Mouse (Mus musculus): ENCODE measurements around the gene Ubash3a. TPM values are rescaled to one million over a fixed set of nuclear protein-coding genes. Genes with fewer than 3 reads are reported as not detected.

Gene Ubash3a
- total and polyA plus RNA-seq, 3 experiments, result 27.6 to 57.4 (median 30.2) TPM

DNA sequence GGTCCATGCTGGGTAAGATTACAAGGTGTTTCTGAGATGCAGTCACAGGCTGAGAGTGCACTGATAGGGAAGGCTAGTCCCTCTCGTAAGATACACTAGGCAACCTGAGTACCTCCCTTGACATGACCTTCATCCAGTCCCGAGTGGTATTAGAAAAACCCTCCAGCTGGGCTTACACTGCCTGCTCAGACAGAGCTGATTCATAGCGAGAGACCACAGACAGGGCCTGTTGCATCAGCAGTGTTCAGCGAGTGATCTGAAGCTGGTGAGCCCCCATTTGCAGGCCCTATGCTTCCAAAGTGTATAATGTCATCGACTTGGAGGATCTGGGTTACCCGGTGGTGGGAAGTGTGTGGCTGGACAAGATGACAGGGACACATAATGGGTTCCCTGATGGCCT lies 42.5 kb upstream of the Ubash3a start, which contains the start of gene Tff1:
Gene Tff1 (minus strand): TSS at position 151 of the 400 bp plus-strand sequence.
- H3K27me3 ChIP-seq (ENCODE audit: control insufficient read depth in 1 of 2, insufficient read depth in 2 of 2, low read length in 2 of 2), result peaks cover 0 to 4% of the 10 kb centered on the region in 2 experiments; a peak in 3 of 4 replicates
- no peak for TF ChIP-seq MXI1 (IDR thresholded peaks at IDR 0.05; ENCODE audit: low read depth, low read length)
- no peak for TF ChIP-seq ZMIZ1 (IDR thresholded peaks at IDR 0.05; ENCODE audit: low read depth, low read length)
- TF ChIP-seq MYC (IDR thresholded peaks at IDR 0.05; ENCODE audit: low read depth, low read length), result no peak
- no peaks in the 10 kb centered on the region for H3K36me3 ChIP-seq (ENCODE audit: control insufficient read depth in 1 of 2, insufficient read depth in 2 of 2, low read length in 2 of 2)
- no peak within 1 kb of the TSS for H3K9ac ChIP-seq (ENCODE audit: control insufficient read depth, low read depth, low read length, poor library complexity, severe bottlenecking)
- no peak within 1 kb of the TSS for H3K27ac ChIP-seq (ENCODE audit: control insufficient read depth, low read depth, low read length)
- H3K79me2 ChIP-seq (ENCODE audit: control insufficient read depth, insufficient read depth, low read length, poor library complexity), result no peaks in the 10 kb centered on the region
- H3K9me3 ChIP-seq (replicated peaks; ENCODE audit: insufficient read depth, low read length), result no peaks in the 10 kb centered on the region
- no peaks in the 10 kb centered on the region for H3K4me1 ChIP-seq (ENCODE audit: control insufficient read depth in 1 of 2, insufficient read depth in 2 of 2, low read length in 2 of 2)
- no peak within 1 kb of the TSS for H3K4me3 ChIP-seq (ENCODE audit: control insufficient read depth in 1 of 2, insufficient read depth in 1 of 2, low read depth in 2 of 2, low read length in 2 of 2)
- no peak for DNase-seq (ENCODE audit: low read depth, low spot score)

DNA sequence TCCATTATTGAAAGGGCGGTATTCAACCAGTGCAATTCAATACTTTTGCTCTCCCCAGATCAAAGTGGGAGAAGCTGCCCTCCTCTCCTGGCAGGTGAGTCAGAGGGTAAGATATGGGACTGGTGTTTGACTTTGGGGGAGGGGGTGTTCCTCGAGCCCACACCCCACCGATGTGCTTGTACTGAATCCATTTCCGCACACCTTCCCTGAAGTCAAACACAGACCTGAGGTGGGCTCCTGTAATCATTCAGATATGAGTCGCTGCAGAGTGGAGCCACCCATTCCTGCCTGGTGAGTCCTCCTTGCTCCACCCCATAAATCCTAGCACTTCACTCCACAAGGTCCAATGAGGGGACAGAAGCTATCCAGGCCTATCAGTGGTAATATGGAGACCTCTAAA lies 37.9 kb upstream of the Ubash3a start:
- no peaks in the 10 kb centered on the region for H3K79me2 ChIP-seq (ENCODE audit: control insufficient read depth, insufficient read depth, low read length, poor library complexity)
- DNase-seq (ENCODE audit: low read depth, low spot score), result no peak
- no peak overlapping the region for H3K4me3 ChIP-seq (ENCODE audit: control insufficient read depth in 1 of 2, insufficient read depth in 1 of 2, low read depth in 2 of 2, low read length in 2 of 2)
- no peaks in the 10 kb centered on the region for H3K9me3 ChIP-seq (replicated peaks; ENCODE audit: insufficient read depth, low read length)
- peaks cover 2 to 4% of the 10 kb centered on the region in 2 experiments for H3K27me3 ChIP-seq (ENCODE audit: control insufficient read depth in 1 of 2, insufficient read depth in 2 of 2, low read length in 2 of 2)
- no peaks in the 10 kb centered on the region for H3K4me1 ChIP-seq (ENCODE audit: control insufficient read depth in 1 of 2, insufficient read depth in 2 of 2, low read length in 2 of 2)
- no peaks in the 10 kb centered on the region for H3K36me3 ChIP-seq (ENCODE audit: control insufficient read depth in 1 of 2, insufficient read depth in 2 of 2, low read length in 2 of 2)
- no peak overlapping the region for H3K9ac ChIP-seq (ENCODE audit: control insufficient read depth, low read depth, low read length, poor library complexity, severe bottlenecking)
- TF ChIP-seq RCOR1 (IDR thresholded peaks at IDR 0.05; ENCODE audit: low read depth, low read length) (no peak), ZKSCAN1 (IDR thresholded peaks at IDR 0.05; ENCODE audit: low read depth, low read length) (no peak), TBP (IDR thresholded peaks at IDR 0.05; ENCODE audit: low read depth, low read length) (no peak), MYB (IDR thresholded peaks at IDR 0.05; ENCODE audit: low read depth, low read length) (no peak), MAX (IDR thresholded peaks at IDR 0.05; ENCODE audit: low read length) (no peak), MYC (IDR thresholded peaks at IDR 0.05; ENCODE audit: low read depth, low read length) (no peak), ELF1 (IDR thresholded peaks at IDR 0.05; ENCODE audit: low read depth, low read length) (no peak), USF2 (IDR thresholded peaks at IDR 0.05; ENCODE audit: borderline replicate concordance in 1 of 2, insufficient read depth in 1 of 2, low read depth in 1 of 2, low read length in 2 of 2) (no peak), MEF2A (IDR thresholded peaks at IDR 0.05; ENCODE audit: extremely low read depth, insufficient replicate concordance, low read depth, low read length, poor library complexity, severe bottlenecking) (no peak)
- no peak overlapping the region for H3K27ac ChIP-seq (ENCODE audit: control insufficient read depth, low read depth, low read length)

DNA sequence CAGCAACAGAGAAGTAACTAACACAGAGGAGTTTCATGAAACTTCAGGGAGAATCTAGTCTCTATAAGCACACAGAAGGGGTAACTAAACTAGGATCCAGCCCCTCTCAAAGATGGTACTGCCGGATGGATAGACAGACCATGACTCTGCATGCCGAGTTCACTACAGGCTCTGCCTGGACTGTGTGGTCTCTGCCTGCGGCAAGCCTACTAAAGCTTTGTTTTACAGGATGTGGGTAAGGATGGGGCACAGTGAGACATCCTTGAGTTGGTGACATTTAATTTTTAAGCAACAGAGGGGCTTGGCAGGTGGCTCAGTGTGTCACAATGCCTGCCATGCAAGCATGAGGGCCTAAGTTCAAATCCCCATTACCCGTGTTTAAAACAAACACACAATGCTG lies 31.4 kb upstream of the Ubash3a start:
- DNase-seq (ENCODE audit: low read depth, low spot score), result no peak
- H3K9me3 ChIP-seq (replicated peaks; ENCODE audit: insufficient read depth, low read length), result no peaks in the 10 kb centered on the region

More for the DNA sequence above, 31.4 kb upstream of the Ubash3a start:
- Histone ChIP-seq H3K27ac (ENCODE audit: control insufficient read depth, low read depth, low read length) (no peak overlapping the region), H3K79me2 (ENCODE audit: control insufficient read depth, insufficient read depth, low read length, poor library complexity) (no peaks in the 10 kb centered on the region), H3K4me3 (ENCODE audit: control insufficient read depth in 1 of 2, insufficient read depth in 1 of 2, low read depth in 2 of 2, low read length in 2 of 2) (no peak overlapping the region), H3K4me1 (ENCODE audit: control insufficient read depth in 1 of 2, insufficient read depth in 2 of 2, low read length in 2 of 2) (0 out of 4 replicates have a peak, but pooled peaks cover 0 to 2% of the 10 kb centered on the region in 2 experiments), H3K27me3 (ENCODE audit: control insufficient read depth in 1 of 2, insufficient read depth in 2 of 2, low read length in 2 of 2) (no peaks in the 10 kb centered on the region; a peak in 3 of 4 replicates), H3K36me3 (ENCODE audit: control insufficient read depth in 1 of 2, insufficient read depth in 2 of 2, low read length in 2 of 2) (no peaks in the 10 kb centered on the region), H3K9ac (ENCODE audit: control insufficient read depth, low read depth, low read length, poor library complexity, severe bottlenecking) (no peak overlapping the region)
- TF ChIP-seq KAT2A (conservative IDR thresholded peaks at IDR 0.05; ENCODE audit: low read depth, low read length) (no peak), HCFC1 (IDR thresholded peaks at IDR 0.05; ENCODE audit: low read depth, low read length) (no peak), ZKSCAN1 (IDR thresholded peaks at IDR 0.05; ENCODE audit: low read depth, low read length) (no peak), SMC3 (IDR thresholded peaks at IDR 0.05; ENCODE audit: low read depth, low read length) (no peak), MXI1 (IDR thresholded peaks at IDR 0.05; ENCODE audit: low read depth, low read length) (no peak), E2F4 (IDR thresholded peaks at IDR 0.05; ENCODE audit: borderline replicate concordance, low read depth, low read length) (no peak)
